Mouse (Mus musculus) midbrain, embryonic 13.5 days (tissue): ENCODE results near the gene Madd. TPM values are rescaled to one million over a fixed set of nuclear protein-coding genes. Genes with fewer than 3 reads are reported as not detected.
A peak's percentile ranks its signal among the peaks of the same experiment; 100 is the strongest.

Source experiments
- ATAC-seq: fragments of 200-750 bp; cut with Nextera tagmentation; 2 replicates; pipeline ENCODE4 v1.8.0; 2017; ENCODE audit warnings: mild to moderate bottlenecking, moderate TSS enrichment, moderate library complexity
- H3K27ac ChIP-seq: fragments of 300-500 bp; sonication (generic); 2 replicates; pipeline ENCODE4 v1.5.1; 2015; ENCODE audit warnings: inconsistent platforms, mild to moderate bottlenecking, moderate library complexity
- H3K27me3 ChIP-seq: fragments of 300-500 bp; sonication (generic); 2 replicates; pipeline ENCODE4 v1.6.1; 2015; ENCODE audit warnings: mild to moderate bottlenecking, inconsistent platforms
- H3K36me3 ChIP-seq: fragments of 300-500 bp; sonication (generic); 2 replicates; pipeline ENCODE4 v1.6.1; 2015; ENCODE audit warnings: mild to moderate bottlenecking, inconsistent platforms
- H3K4me1 ChIP-seq: fragments of 300-500 bp; sonication (generic); replicated peaks from 2 replicates; pipeline ENCODE4 v1.6.1; 2015; ENCODE audit warnings: inconsistent platforms
- H3K4me2 ChIP-seq: fragments of 300-500 bp; sonication (generic); replicated peaks from 2 replicates; pipeline ENCODE4 v1.6.1; 2015; ENCODE audit warnings: moderate library complexity, mild to moderate bottlenecking, inconsistent platforms
- H3K4me3 ChIP-seq: fragments of 300-500 bp; sonication (generic); replicated peaks from 2 replicates; pipeline ENCODE4 v1.5.1; 2015; ENCODE audit warnings: mild to moderate bottlenecking, inconsistent platforms
- H3K9ac ChIP-seq: fragments of 300-500 bp; sonication (generic); replicated peaks from 2 replicates; pipeline ENCODE4 v1.6.1; 2015; ENCODE audit warnings: mild to moderate bottlenecking, inconsistent platforms
- H3K9me3 ChIP-seq: fragments of 300-500 bp; sonication (generic); 2 replicates; pipeline ENCODE4 v1.6.1; 2016; ENCODE audit warnings: mild to moderate bottlenecking, inconsistent platforms
- WGBS: fragments of 180-500 bp; shearing (Covaris S2); methylation state at CpG from one replicate; pipeline ENCODE4 v1.1.7; 2015; 5-methylcytosine and 5-hydroxymethylcytosine counted together
- polyA plus RNA-seq: library from polyadenylated mRNA; unstranded; fragments of >200 nt; fragmentation: Nextera tagmentation; extraction: Ambion mirVana; gene quantifications from 2 replicates; pipeline ENCODE4 v1.2.1, GENCODE M21; 2015

Gene Madd
- polyA plus RNA-seq, 1 experiment from 2014 or later = 58.0 TPM

DNA sequence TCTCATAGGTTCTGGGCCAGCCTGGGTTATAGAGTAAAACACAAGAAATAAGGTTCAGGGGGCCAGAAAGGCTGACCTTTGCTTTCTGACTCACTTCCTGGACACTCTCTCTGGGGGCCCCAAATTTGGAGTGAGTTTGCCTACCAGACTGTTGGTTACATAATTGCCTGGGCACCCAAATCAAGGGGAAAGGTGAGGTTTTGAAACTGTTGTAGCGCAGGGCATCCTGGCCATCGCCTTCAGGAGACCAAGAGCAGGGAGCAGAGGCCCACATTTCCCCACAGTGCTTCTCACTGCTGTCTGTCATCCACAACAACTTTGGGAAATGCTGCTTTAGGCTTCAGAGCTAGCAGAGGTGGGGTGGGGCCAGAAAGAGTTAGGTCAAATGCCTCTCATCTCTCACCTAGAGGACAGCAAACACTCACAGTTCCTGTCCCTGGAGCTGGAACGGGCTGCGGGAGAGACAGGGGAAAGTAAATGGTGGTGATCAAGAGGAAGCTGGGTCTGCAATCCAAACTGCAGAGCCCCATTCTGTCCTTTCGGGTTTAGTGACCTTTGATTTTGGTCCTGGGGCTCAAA is 73.7 kb downstream of the Madd start:
- no peak overlapping the region for H3K4me3 ChIP-seq
- H3K36me3 ChIP-seq = no peaks in the 10 kb centered on the region
- no peak overlapping the region for H3K27ac ChIP-seq
- H3K4me1 ChIP-seq = peaks cover 3% of the 10 kb centered on the region; the same call in 1 of the 2 replicates
- no peak for ATAC-seq
- H3K9ac ChIP-seq = no peak overlapping the region
- no peak overlapping the region for H3K4me2 ChIP-seq
- H3K27me3 ChIP-seq = no peaks in the 10 kb centered on the region
- WGBS = 95% methylated on average over 5 of the region's 5 CpGs
- H3K9me3 ChIP-seq = no peaks in the 10 kb centered on the region

DNA sequence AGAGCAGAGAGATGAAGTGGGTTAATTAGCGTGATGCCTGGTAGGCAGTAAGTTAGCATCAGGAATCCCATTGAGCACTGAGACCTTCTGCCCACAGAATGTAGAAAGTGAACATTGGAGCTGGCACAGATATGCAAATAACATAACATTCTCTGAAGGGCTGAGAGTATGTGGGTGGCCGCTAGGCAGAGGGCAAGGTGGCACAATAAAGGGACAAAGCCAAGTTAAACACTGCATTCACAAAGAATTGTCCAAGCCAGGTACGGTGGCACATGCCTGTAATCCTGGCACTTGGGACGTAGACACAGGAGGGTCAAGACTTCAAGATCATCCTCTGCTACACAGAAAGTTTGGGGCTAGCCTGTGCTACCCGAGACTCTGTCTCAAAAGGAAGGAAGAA is 74.4 kb downstream of the Madd start:
- WGBS = 82% methylated on average over 5 of the region's 5 CpGs

DNA sequence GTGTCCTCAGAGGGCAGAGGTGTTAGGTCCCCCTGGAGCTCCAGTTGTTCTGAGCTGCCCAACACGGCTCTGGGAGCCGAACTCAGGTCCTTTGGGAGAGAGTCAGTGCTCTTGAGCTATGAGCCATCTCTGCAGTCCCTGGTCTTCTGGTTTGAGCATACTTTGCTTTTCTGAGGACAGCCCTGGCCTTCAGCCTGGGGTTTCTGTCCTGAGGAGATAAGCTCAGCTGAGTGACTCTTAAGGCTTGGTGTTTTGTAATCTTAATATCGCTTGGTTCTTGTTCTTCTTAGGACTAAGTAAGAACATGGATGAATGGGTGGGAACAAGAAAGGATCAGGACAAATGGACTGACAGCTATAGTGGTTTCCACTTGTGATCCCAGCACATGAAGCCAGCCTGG is 75.5 kb downstream of the Madd start:
- no peaks in the 10 kb centered on the region for H3K9me3 ChIP-seq
- H3K4me1 ChIP-seq = no peaks in the 10 kb centered on the region
- no peak for ATAC-seq
- H3K4me2 ChIP-seq = no peak overlapping the region
- 88% methylated on average over 3 of the region's 3 CpGs for WGBS
- no peak overlapping the region for H3K4me3 ChIP-seq
- no peaks in the 10 kb centered on the region for H3K27me3 ChIP-seq
- no peaks in the 10 kb centered on the region for H3K36me3 ChIP-seq
- no peak overlapping the region for H3K9ac ChIP-seq
- H3K27ac ChIP-seq = no peak overlapping the region

More for the DNA sequence above, 74.4 kb downstream of the Madd start:
- no peak overlapping the region for H3K4me3 ChIP-seq
- H3K36me3 ChIP-seq = no peaks in the 10 kb centered on the region
- H3K9ac ChIP-seq = no peak overlapping the region
- no peak overlapping the region for H3K27ac ChIP-seq
- no peak overlapping the region for H3K4me2 ChIP-seq
- no peaks in the 10 kb centered on the region for H3K9me3 ChIP-seq
- no peaks in the 10 kb centered on the region for H3K4me1 ChIP-seq
- no peaks in the 10 kb centered on the region for H3K27me3 ChIP-seq
- ATAC-seq = no peak

DNA sequence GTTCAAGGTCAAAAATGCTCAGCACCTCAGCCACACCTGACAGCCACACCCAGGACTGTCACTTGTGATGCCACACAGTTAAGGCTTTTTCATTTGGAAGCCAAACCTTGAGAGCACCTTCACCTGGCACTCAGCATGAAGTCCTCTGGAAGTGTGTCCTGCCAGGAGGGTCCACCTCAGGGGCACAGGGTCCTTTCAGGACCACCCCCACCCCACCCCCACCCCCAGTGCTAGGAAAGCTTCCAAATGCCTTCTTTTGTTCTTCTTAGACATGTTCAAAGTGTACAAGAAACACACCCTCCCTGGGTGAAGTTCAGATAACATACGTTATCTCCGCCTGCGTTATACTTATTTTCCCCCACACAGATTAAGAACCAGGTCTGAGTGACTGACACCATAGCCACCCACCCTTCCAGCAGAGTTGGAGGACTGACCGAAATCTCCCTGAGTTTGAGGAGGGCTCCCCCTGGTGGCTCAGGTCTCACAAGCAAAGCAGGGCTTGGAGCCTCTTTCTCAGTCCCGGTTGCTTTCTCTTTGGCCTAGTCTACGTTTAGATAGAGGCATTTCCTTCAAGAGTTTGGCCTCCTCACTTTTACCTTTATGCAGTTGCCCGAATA is 82.4 kb downstream of the Madd start:
- Histone ChIP-seq H3K27me3 (no peaks in the 10 kb centered on the region), H3K9ac (no peak overlapping the region), H3K27ac (no peak overlapping the region), H3K4me3 (no peak overlapping the region), H3K9me3 (no peaks in the 10 kb centered on the region), H3K4me2 (no peak overlapping the region), H3K4me1 (no peaks in the 10 kb centered on the region), H3K36me3 (no peaks in the 10 kb centered on the region)
- peak; percentile 88 for ATAC-seq
- WGBS = 7% methylated on average over 7 of the region's 7 CpGs

DNA sequence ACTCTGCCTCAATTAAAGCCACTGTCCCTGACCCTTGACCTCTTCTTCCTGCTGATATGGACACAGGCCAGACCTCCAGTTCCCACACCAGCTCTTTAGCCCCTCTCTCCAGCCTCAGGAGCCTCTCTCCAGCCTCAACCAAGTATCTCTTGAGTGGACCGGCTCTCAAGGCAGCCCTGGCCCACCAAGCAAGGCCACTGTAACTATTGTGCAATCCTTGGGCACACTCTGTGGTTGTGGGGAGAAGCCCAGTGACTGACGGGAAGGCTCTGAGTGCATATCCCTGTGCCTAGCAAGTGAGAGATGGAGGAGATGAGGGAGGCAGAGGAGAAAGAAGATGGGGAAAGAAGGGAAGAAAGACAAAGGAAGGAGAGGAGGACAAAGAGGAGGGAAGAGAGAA is 85.5 kb downstream of the Madd start:
- H3K4me1 ChIP-seq = no peaks in the 10 kb centered on the region
- no peak overlapping the region for H3K27ac ChIP-seq
- H3K9me3 ChIP-seq = no peaks in the 10 kb centered on the region
- 81% methylated on average over 2 of the region's 2 CpGs for WGBS
- H3K27me3 ChIP-seq = no peaks in the 10 kb centered on the region
- H3K9ac ChIP-seq = no peak overlapping the region
- no peak overlapping the region for H3K4me2 ChIP-seq
- no peak overlapping the region for H3K4me3 ChIP-seq
- H3K36me3 ChIP-seq = no peaks in the 10 kb centered on the region
- ATAC-seq = no peak

DNA sequence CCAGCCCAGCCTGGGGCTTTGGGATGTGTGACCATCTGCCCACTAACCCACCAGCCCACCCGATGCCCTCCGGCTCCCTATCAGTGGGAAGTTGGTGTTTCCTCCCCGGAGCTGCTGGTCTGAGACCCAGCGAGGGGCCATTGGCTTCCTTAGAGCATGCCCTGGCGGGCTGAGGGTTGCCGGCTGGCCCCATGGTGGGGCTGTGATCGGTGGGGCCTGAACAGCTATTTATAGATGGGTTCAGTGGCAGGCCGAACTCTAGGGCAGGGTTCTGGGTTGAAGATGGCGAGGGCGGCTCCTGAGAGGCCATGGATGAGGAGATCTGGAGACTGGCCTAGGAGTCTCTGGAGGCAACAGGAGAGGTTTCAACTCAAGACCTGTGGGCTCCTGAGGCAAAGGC is 86.6 kb downstream of the Madd start:
- Histone ChIP-seq H3K9me3 (no peaks in the 10 kb centered on the region), H3K4me2 (no peak overlapping the region), H3K27ac (no peak overlapping the region), H3K4me1 (no peaks in the 10 kb centered on the region), H3K9ac (no peak overlapping the region), H3K4me3 (no peak overlapping the region), H3K36me3 (no peaks in the 10 kb centered on the region), H3K27me3 (no peaks in the 10 kb centered on the region)
- WGBS = 84% methylated on average over 10 of the region's 10 CpGs
- no peak for ATAC-seq

DNA sequence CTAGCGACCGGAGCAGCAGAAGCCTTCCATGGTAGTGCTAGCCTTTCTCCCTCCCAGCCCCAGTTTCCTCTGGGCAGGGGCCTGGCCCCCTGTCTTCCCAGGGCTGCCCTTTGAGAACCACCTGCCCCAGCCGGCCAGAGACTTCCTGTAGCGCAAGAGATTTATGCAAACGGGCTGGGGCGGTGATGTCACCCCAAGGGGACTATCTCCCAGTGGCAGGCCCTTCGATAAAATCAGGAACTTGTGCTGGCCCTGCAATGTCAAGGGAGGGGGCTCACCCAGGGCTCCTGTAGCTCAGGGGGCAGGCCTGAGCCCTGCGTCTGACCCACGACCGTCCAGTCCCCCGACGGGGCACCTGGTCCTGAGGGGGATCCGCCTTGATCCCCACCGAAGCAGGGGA is 87.1 kb downstream of the Madd start:
- H3K27ac ChIP-seq = no peak overlapping the region
- no peaks in the 10 kb centered on the region for H3K9me3 ChIP-seq
- H3K36me3 ChIP-seq = no peaks in the 10 kb centered on the region
- H3K4me2 ChIP-seq = no peak overlapping the region
- no peak overlapping the region for H3K9ac ChIP-seq
- H3K27me3 ChIP-seq = no peaks in the 10 kb centered on the region
- no peak for ATAC-seq
- no peaks in the 10 kb centered on the region for H3K4me1 ChIP-seq
- 73% methylated on average over 14 of the region's 14 CpGs for WGBS
- no peak overlapping the region for H3K4me3 ChIP-seq

DNA sequence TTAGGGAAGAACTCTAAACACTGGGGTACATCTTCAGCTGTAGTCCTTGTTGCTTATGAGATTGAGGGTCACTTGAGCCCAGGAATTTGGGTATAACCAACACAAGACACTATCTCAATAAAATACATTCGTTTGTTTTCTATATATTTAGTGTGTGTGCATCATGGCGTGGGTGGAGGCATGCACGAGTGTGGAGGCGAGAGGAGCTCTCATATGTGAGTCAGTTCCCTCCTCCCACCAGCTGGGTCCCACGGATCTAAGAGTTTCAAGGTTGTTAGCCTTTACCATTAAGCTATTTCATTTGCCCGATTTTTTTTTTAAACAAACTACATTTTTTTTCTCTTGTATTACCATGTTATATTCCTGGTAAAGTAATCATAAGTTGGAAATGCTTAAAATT is 92.8 kb downstream of the Madd start:
- no peaks in the 10 kb centered on the region for H3K4me1 ChIP-seq
- ATAC-seq = no peak
- H3K36me3 ChIP-seq = no peaks in the 10 kb centered on the region
- 79% methylated on average over 6 of the region's 6 CpGs for WGBS
- H3K9me3 ChIP-seq = no peaks in the 10 kb centered on the region
- H3K9ac ChIP-seq = no peak overlapping the region
- H3K27me3 ChIP-seq = no peaks in the 10 kb centered on the region
- no peak overlapping the region for H3K27ac ChIP-seq
- H3K4me2 ChIP-seq = no peak overlapping the region
- H3K4me3 ChIP-seq = no peak overlapping the region

DNA sequence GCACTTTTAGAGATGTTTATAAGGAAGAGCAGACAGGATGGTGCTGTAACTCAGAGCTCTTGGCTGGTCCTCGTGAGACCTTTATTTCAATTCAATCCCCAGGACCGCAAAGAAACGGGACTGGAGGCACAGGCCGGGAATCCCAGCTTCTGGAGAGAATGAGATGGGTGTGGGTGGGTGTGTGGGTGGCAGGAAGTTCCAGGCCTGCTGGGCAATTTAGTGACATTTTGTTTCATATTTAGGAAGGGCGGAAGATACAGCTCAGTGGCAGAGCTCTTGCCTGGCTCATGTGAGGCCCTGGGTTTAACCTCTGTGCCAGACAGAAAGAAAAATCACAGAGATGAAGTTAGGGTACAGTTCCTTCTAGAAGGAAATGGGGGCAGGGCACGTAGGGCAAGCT is 93.4 kb downstream of the Madd start:
- Histone ChIP-seq H3K4me1 (no peaks in the 10 kb centered on the region), H3K27ac (no peak overlapping the region), H3K9ac (no peak overlapping the region), H3K4me2 (no peak overlapping the region), H3K36me3 (no peaks in the 10 kb centered on the region), H3K27me3 (no peaks in the 10 kb centered on the region), H3K4me3 (no peak overlapping the region), H3K9me3 (no peaks in the 10 kb centered on the region)
- no peak for ATAC-seq
- WGBS = 79% methylated on average over 6 of the region's 6 CpGs

DNA sequence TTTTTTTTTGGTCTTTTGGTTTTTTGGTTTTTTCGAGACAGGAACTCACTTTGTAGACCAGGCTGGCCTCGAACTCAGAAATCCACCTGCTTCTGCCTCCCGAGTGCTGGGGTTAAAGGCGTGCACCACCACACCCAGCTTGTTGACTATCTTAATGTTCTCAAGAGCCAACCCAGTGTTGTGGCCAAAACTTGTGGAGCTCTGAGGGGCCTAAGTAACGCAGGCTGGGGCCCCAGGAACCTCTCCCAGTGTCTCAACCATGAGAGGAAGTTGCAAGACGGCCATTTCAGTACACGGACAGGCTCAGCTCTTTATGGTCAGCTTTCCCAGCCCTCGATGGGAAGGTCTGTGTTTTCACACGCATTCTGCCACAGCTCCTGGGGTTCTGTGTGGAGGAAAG is 94.7 kb downstream of the Madd start:
- Histone ChIP-seq H3K27me3 (no peaks in the 10 kb centered on the region), H3K36me3 (no peaks in the 10 kb centered on the region), H3K4me2 (no peak overlapping the region), H3K27ac (no peak overlapping the region), H3K9ac (no peak overlapping the region), H3K9me3 (no peaks in the 10 kb centered on the region), H3K4me1 (no peaks in the 10 kb centered on the region), H3K4me3 (no peak overlapping the region)
- no peak for ATAC-seq
- 82% methylated on average over 9 of the region's 9 CpGs for WGBS

DNA sequence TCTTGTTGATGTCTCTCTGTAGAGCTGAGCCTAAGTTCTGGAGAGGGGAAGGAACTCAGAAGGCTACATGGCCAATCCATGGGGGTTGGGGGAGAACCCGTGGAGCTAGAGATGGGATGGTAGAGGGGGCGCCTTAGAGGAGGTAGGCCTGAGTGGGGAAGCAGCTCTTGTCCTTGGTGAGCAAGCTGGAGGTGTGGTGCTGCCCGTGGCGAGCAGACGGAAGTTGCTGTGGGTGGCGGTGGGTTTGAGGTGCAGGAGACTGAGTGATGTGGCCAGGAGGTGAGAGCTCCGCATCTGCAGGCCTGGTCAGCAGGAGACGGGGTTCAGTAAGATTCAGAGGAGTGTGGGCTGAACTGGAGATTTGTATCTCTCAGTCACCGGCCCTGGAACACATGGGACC is 96.2 kb downstream of the Madd start:
- Histone ChIP-seq H3K9ac (no peak overlapping the region), H3K9me3 (no peaks in the 10 kb centered on the region), H3K27me3 (no peaks in the 10 kb centered on the region), H3K36me3 (no peaks in the 10 kb centered on the region), H3K27ac (no peak overlapping the region), H3K4me1 (no peaks in the 10 kb centered on the region), H3K4me3 (no peak overlapping the region), H3K4me2 (no peak overlapping the region)
- 88% methylated on average over 9 of the region's 9 CpGs for WGBS
- no peak for ATAC-seq
